Mouse (Mus musculus) small intestine, adult 2 months (tissue): ENCODE data around the gene Mnt.

Experiments
- CTCF ChIP-seq: fragments of 200-500 bp; IDR thresholded peaks from 2 replicates; pipeline ENCODE4 v1.5.1; 2012; ENCODE audit warnings: low read depth, mild to moderate bottlenecking, control low read depth, inconsistent platforms, low read length, moderate library complexity, mixed read lengths; ENCODE audit not compliant: insufficient replicate concordance, insufficient read length; ENCODE audit errors: extremely low read depth
- POLR2A ChIP-seq: fragments of 200-500 bp; IDR thresholded peaks from 2 replicates; pipeline ENCODE4 v1.6.1; 2012; ENCODE audit warnings: low read depth, mild to moderate bottlenecking, control low read depth, inconsistent platforms, low read length, moderate library complexity

DNA sequence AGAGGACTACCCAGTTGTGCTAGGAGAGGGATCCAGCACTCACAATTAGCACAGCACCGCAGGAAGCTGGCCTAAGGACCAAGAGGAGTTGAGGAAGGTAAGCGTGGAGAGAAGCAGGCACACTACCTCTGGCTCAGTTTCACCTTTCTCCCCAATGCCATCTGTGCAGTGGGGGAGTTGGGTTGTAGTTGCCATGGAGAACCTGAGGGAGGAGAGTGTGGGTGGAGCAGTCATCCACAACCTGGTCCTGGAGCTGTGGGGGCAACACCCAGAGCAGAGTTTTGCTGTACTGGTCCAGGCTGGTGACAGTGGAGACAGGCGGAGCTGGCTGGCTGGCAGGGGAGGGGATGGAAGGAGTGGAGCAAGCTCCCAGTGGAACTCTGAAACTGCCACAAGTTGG is 43.9 kb downstream of the Mnt start:
- no peak for TF ChIP-seq CTCF
- no peak for TF ChIP-seq POLR2A
